Mouse (Mus musculus): Measurements from ENCODE around the gene Terf2ip. TPM values are rescaled to one million over a fixed set of nuclear protein-coding genes. Genes with fewer than 3 reads are reported as not detected.

Terf2ip gene
- polyA plus RNA-seq, 1 experiment from 2014 or later: 20.4 TPM

- Histone ChIP-seq H3K36me3 (ENCODE audit: control insufficient read depth, insufficient read depth, low read length) (no peaks in the 10 kb centered on the region), H3K9ac (ENCODE audit: low read length) (no peak overlapping the region), H3K9me3 (replicated peaks; ENCODE audit: control insufficient read depth, low read length) (no peaks in the 10 kb centered on the region), H3K4me1 (ENCODE audit: control insufficient read depth, insufficient read depth, low read length) (no peaks in the 10 kb centered on the region), H3K4me3 (replicated peaks; ENCODE audit: low read length) (no peak overlapping the region), H3K27me3 (ENCODE audit: control insufficient read depth, insufficient read depth, low read length) (no peaks in the 10 kb centered on the region), H3K4me2 (ENCODE audit: low read depth, low read length) (no peak overlapping the region), H3K27ac (ENCODE audit: low read length) (no peak overlapping the region)
- 12% methylated on average over 8 of the region's 8 CpGs for whole genome bisulfite sequencing
- no peak for ATAC-seq (ENCODE audit: insufficient read depth, low FRiP score)
Measured at GRCm38 (mm10) chr8:112034603-112035002, 23.4 kb downstream of the Terf2ip start.

DNA sequence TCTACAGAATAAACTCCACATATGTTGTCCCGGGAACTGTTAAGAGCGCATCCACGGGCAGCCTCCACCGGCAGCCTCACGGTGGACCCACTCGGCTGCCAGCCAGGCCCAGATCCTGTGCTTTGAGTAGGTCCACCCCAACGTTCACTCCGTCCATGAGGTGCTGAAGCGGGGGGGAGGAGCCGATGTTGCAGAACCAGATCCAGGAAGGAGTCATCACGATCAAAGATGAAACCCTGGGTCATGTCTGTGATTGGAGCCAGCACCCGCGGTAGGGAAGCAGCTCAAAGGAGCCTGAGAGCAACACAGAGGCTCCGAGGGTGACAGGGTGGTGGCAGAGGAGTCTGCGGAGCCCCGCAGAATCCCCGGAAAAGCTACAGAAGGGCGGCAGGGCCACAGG, 26.3 kb downstream of the Terf2ip start:
- 78% methylated on average over 18 of the region's 18 CpGs for whole genome bisulfite sequencing

GRCm38 (mm10) chr8:112045182-112045581, 34.0 kb downstream of the Terf2ip start:
- H3K9ac ChIP-seq (ENCODE audit: low read length): no peak overlapping the region

More for the DNA sequence above, 26.3 kb downstream of the Terf2ip start:
- no peaks in the 10 kb centered on the region for H3K36me3 ChIP-seq (ENCODE audit: control insufficient read depth, insufficient read depth, low read length)
- no peak overlapping the region for H3K9ac ChIP-seq (ENCODE audit: low read length)
- H3K27me3 ChIP-seq (ENCODE audit: control insufficient read depth, insufficient read depth, low read length): no peaks in the 10 kb centered on the region
- no peak overlapping the region for H3K27ac ChIP-seq (ENCODE audit: low read length)
- H3K4me2 ChIP-seq (ENCODE audit: low read depth, low read length): no peak overlapping the region
- no peaks in the 10 kb centered on the region for H3K4me1 ChIP-seq (ENCODE audit: control insufficient read depth, insufficient read depth, low read length)
- H3K9me3 ChIP-seq (replicated peaks; ENCODE audit: control insufficient read depth, low read length): no peaks in the 10 kb centered on the region
- no peak for ATAC-seq (ENCODE audit: insufficient read depth, low FRiP score)
- no peak overlapping the region for H3K4me3 ChIP-seq (replicated peaks; ENCODE audit: low read length)

DNA sequence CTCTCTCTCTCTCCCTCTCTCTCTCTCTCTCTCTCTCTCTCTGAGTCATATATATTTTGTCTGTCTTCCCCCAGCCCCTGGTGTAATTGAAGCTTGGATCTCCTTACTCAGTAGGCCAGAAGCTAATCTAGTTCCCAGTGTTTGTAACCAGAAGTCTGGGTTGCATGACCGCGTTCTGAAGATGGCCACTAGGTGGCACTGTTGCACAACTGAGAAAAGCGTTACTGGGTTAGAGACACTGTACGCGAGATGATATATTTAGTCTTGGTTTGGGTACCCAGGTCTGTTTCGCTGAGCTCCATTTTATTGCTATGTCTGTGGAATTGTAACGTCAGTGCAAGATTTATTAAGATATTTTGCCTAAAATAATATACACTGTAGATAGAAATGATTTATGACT, 34.7 kb downstream of the Terf2ip start:
- no peaks in the 10 kb centered on the region for H3K27me3 ChIP-seq (ENCODE audit: control insufficient read depth, insufficient read depth, low read length)
- no peaks in the 10 kb centered on the region for H3K4me1 ChIP-seq (ENCODE audit: control insufficient read depth, insufficient read depth, low read length)
- no peak overlapping the region for H3K4me2 ChIP-seq (ENCODE audit: low read depth, low read length)
- no peak overlapping the region for H3K4me3 ChIP-seq (replicated peaks; ENCODE audit: low read length)
- no peak overlapping the region for H3K9ac ChIP-seq (ENCODE audit: low read length)
- H3K27ac ChIP-seq (ENCODE audit: low read length): no peak overlapping the region
- 2% methylated on average over 7 of the region's 7 CpGs for WGBS
- H3K36me3 ChIP-seq (ENCODE audit: control insufficient read depth, insufficient read depth, low read length): no peaks in the 10 kb centered on the region
- H3K9me3 ChIP-seq (replicated peaks; ENCODE audit: control insufficient read depth, low read length): no peaks in the 10 kb centered on the region
- no peak for ATAC-seq (ENCODE audit: insufficient read depth, low FRiP score)

More at GRCm38 (mm10) chr8:112045182-112045581, 34.0 kb downstream of the Terf2ip start:
- Histone ChIP-seq H3K4me1 (ENCODE audit: control insufficient read depth, insufficient read depth, low read length) (no peaks in the 10 kb centered on the region), H3K4me2 (ENCODE audit: low read depth, low read length) (no peak overlapping the region), H3K27me3 (ENCODE audit: control insufficient read depth, insufficient read depth, low read length) (no peaks in the 10 kb centered on the region), H3K4me3 (replicated peaks; ENCODE audit: low read length) (no peak overlapping the region), H3K36me3 (ENCODE audit: control insufficient read depth, insufficient read depth, low read length) (no peaks in the 10 kb centered on the region), H3K9me3 (replicated peaks; ENCODE audit: control insufficient read depth, low read length) (no peaks in the 10 kb centered on the region), H3K27ac (ENCODE audit: low read length) (no peak overlapping the region)
- ATAC-seq (ENCODE audit: insufficient read depth, low FRiP score): no peak
- WGBS: 75% methylated on average over 5 of the region's 5 CpGs

DNA sequence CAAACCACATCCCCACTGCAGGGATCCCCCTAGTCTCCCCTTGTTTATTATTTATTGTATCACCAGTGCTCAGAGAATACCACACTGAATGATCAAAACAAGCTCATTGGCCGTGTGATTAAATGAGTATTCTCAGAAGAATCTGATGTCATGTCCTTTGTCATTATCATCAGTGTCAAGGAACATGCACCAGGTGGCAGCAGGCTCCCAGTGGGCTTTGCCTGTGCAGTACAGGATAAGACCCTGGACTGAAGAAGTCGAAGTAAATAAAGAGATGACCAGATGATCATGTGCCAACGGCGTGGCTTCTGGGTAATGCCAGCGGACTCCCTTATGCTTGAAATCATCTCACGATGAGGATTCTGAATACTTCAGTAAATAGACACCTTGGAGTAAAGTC, 37.1 kb downstream of the Terf2ip start:
- Histone ChIP-seq H3K27me3 (ENCODE audit: control insufficient read depth, insufficient read depth, low read length) (no peaks in the 10 kb centered on the region), H3K9ac (ENCODE audit: low read length) (no peak overlapping the region), H3K9me3 (replicated peaks; ENCODE audit: control insufficient read depth, low read length) (no peaks in the 10 kb centered on the region), H3K4me1 (ENCODE audit: control insufficient read depth, insufficient read depth, low read length) (no peaks in the 10 kb centered on the region), H3K36me3 (ENCODE audit: control insufficient read depth, insufficient read depth, low read length) (no peaks in the 10 kb centered on the region), H3K4me3 (replicated peaks; ENCODE audit: low read length) (no peak overlapping the region), H3K27ac (ENCODE audit: low read length) (no peak overlapping the region), H3K4me2 (ENCODE audit: low read depth, low read length) (no peak overlapping the region)
- WGBS: 73% methylated on average over 6 of the region's 6 CpGs
- no peak for ATAC-seq (ENCODE audit: insufficient read depth, low FRiP score)

GRCm38 (mm10) chr8:112049984-112050383, 38.8 kb downstream of the Terf2ip start:
- H3K4me3 ChIP-seq (replicated peaks; ENCODE audit: low read length): no peak overlapping the region
- no peaks in the 10 kb centered on the region for H3K27me3 ChIP-seq (ENCODE audit: control insufficient read depth, insufficient read depth, low read length)
- no peaks in the 10 kb centered on the region for H3K36me3 ChIP-seq (ENCODE audit: control insufficient read depth, insufficient read depth, low read length)
- H3K9ac ChIP-seq (ENCODE audit: low read length): no peak overlapping the region
- H3K9me3 ChIP-seq (replicated peaks; ENCODE audit: control insufficient read depth, low read length): no peaks in the 10 kb centered on the region
- WGBS: 78% methylated on average over 6 of the region's 6 CpGs
- H3K4me2 ChIP-seq (ENCODE audit: low read depth, low read length): no peak overlapping the region
- no peak overlapping the region for H3K27ac ChIP-seq (ENCODE audit: low read length)
- no peak for ATAC-seq (ENCODE audit: insufficient read depth, low FRiP score)
- H3K4me1 ChIP-seq (ENCODE audit: control insufficient read depth, insufficient read depth, low read length): no peaks in the 10 kb centered on the region

DNA sequence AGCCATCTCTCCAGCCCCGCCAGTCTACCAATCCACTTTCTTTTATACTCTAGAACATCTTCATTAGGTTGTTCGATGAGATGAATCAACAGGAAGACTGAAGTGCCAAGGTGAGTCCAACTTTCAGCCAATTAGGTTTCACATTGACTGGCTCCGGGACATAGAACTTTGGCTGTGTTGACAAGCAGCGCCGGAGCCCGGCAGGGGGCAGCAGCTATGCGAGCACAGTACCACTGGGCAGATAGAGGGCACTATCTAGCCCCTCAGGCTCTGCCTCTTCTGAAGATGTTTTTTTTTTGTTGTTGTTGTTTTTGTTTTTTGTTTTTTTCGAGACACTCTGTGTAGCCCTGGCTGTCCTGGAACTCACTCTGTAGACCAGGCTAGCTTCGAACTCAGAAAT, 40.3 kb downstream of the Terf2ip start:
- ATAC-seq (ENCODE audit: insufficient read depth, low FRiP score): no peak
- no peak overlapping the region for H3K4me3 ChIP-seq (replicated peaks; ENCODE audit: low read length)
- WGBS: 70% methylated on average over 9 of the region's 9 CpGs
- no peaks in the 10 kb centered on the region for H3K4me1 ChIP-seq (ENCODE audit: control insufficient read depth, insufficient read depth, low read length)
- no peaks in the 10 kb centered on the region for H3K36me3 ChIP-seq (ENCODE audit: control insufficient read depth, insufficient read depth, low read length)
- no peak overlapping the region for H3K4me2 ChIP-seq (ENCODE audit: low read depth, low read length)
- no peak overlapping the region for H3K27ac ChIP-seq (ENCODE audit: low read length)
- no peak overlapping the region for H3K9ac ChIP-seq (ENCODE audit: low read length)
- H3K27me3 ChIP-seq (ENCODE audit: control insufficient read depth, insufficient read depth, low read length): no peaks in the 10 kb centered on the region
- H3K9me3 ChIP-seq (replicated peaks; ENCODE audit: control insufficient read depth, low read length): no peaks in the 10 kb centered on the region

GRCm38 (mm10) chr8:112054456-112054855, 43.3 kb downstream of the Terf2ip start:
- Histone ChIP-seq H3K36me3 (ENCODE audit: control insufficient read depth, insufficient read depth, low read length) (no peaks in the 10 kb centered on the region), H3K4me2 (ENCODE audit: low read depth, low read length) (no peak overlapping the region), H3K27ac (ENCODE audit: low read length) (no peak overlapping the region), H3K9me3 (replicated peaks; ENCODE audit: control insufficient read depth, low read length) (no peaks in the 10 kb centered on the region), H3K9ac (ENCODE audit: low read length) (no peak overlapping the region), H3K4me1 (ENCODE audit: control insufficient read depth, insufficient read depth, low read length) (no peaks in the 10 kb centered on the region), H3K27me3 (ENCODE audit: control insufficient read depth, insufficient read depth, low read length) (no peaks in the 10 kb centered on the region), H3K4me3 (replicated peaks; ENCODE audit: low read length) (no peak overlapping the region)
- ATAC-seq (ENCODE audit: insufficient read depth, low FRiP score): no peak

- H3K27ac ChIP-seq (ENCODE audit: low read length): no peak overlapping the region
- no peak overlapping the region for H3K9ac ChIP-seq (ENCODE audit: low read length)
- no peak overlapping the region for H3K4me3 ChIP-seq (replicated peaks; ENCODE audit: low read length)
- H3K9me3 ChIP-seq (replicated peaks; ENCODE audit: control insufficient read depth, low read length): no peaks in the 10 kb centered on the region
- H3K36me3 ChIP-seq (ENCODE audit: control insufficient read depth, insufficient read depth, low read length): no peaks in the 10 kb centered on the region
- H3K4me2 ChIP-seq (ENCODE audit: low read depth, low read length): no peak overlapping the region
- ATAC-seq (ENCODE audit: insufficient read depth, low FRiP score): no peak
- no peaks in the 10 kb centered on the region for H3K27me3 ChIP-seq (ENCODE audit: control insufficient read depth, insufficient read depth, low read length)
- H3K4me1 ChIP-seq (ENCODE audit: control insufficient read depth, insufficient read depth, low read length): no peaks in the 10 kb centered on the region
- WGBS: 34% methylated on average over 4 of the region's 4 CpGs
Measured at GRCm38 (mm10) chr8:112061372-112061771, 50.2 kb downstream of the Terf2ip start.

Data from stomach, embryonic 16.5 days (tissue).